Mouse (Mus musculus): ENCODE results near the gene Sdk2. TPM values are rescaled to one million over a fixed set of nuclear protein-coding genes. Genes with fewer than 3 reads are reported as not detected.

Sdk2 gene
- polyA plus RNA-seq, 1 experiment from 2014 or later = 4.3 TPM

DNA sequence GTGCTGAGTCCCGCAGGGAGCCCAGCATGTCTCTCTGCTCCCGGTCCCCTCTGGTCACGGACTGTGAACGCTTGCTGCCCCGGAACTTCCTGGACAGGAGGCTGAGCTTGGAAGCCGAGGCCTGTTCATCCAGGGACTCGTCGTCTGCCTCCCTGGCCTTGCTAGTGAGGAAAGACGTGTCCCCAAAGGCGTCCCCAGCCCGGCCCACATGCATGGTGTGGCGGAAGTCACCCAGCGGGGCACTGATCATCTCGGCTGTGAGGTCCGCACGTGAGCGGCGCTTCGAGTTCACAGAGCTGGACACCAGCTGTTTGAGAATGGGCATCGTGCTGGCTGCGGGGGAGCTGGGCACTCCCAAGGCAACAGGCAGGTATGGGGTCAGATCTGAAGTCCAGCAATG, 337.6 kb downstream of the Sdk2 start:
- peaks cover 93% of the 10 kb centered on the region for H3K36me3 ChIP-seq
- WGBS = 77% methylated on average over 21 of the region's 21 CpGs
- H3K27ac ChIP-seq = no peak overlapping the region
- peaks cover 77% of the 10 kb centered on the region for H3K4me1 ChIP-seq (replicated peaks)
- no peaks in the 10 kb centered on the region for H3K9me3 ChIP-seq
- no peaks in the 10 kb centered on the region for H3K27me3 ChIP-seq (ENCODE audit: insufficient read depth, poor library complexity, severe bottlenecking)
- H3K4me3 ChIP-seq = no peak overlapping the region
- DNase-seq (ENCODE audit: low spot score) = no peak

DNA sequence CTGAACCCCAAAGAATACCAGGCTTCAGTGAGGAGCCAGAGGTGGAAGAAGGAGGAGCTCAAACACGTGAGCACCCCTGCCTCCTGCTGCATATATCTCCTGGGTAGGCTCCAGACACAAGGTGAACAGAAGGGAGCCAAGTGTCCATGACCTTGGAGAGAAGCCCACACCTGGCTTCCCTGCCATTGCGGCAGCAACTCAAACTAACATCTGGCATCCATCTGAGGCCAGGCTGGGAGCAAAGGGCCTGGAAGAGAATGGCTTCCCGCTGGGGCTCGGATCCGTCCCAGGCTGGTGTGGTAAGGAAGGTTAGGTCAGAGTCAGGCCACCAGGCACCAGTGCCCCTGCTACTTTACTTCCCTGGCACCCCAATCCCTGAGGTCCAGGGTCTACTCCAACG, 338.9 kb downstream of the Sdk2 start:
- no peak overlapping the region for H3K4me3 ChIP-seq
- DNase-seq (ENCODE audit: low spot score) = peak; percentile 40
- no peaks in the 10 kb centered on the region for H3K9me3 ChIP-seq
- H3K27me3 ChIP-seq (ENCODE audit: insufficient read depth, poor library complexity, severe bottlenecking) = no peaks in the 10 kb centered on the region
- WGBS = 70% methylated on average over 6 of the region's 6 CpGs
- H3K36me3 ChIP-seq = peaks cover 94% of the 10 kb centered on the region
- no peak overlapping the region for H3K27ac ChIP-seq
- peaks cover 71% of the 10 kb centered on the region for H3K4me1 ChIP-seq (replicated peaks)

GRCm38 (mm10) chr11:113726994-113727888, 339.6 kb downstream of the Sdk2 start:
- H3K9me3 ChIP-seq = no peaks in the 10 kb centered on the region
- WGBS = 84% methylated on average over 14 of the region's 14 CpGs
- no peak for DNase-seq (ENCODE audit: low spot score)
- H3K4me3 ChIP-seq = no peak overlapping the region
- peaks cover 73% of the 10 kb centered on the region for H3K4me1 ChIP-seq (replicated peaks)
- no peak overlapping the region for H3K27ac ChIP-seq
- peaks cover 89% of the 10 kb centered on the region for H3K36me3 ChIP-seq
- no peaks in the 10 kb centered on the region for H3K27me3 ChIP-seq (ENCODE audit: insufficient read depth, poor library complexity, severe bottlenecking)
